Mouse (Mus musculus) cerebellum, adult 11-12 months (tissue): ENCODE results near the gene Pex16.
A peak's percentile ranks its signal among the peaks of the same experiment; 100 is the strongest.

ENCODE experiments used
- DNase-seq: peaks from one replicate; pipeline ENCODE4 v3.0.0; 2022

The Pex16 gene

GRCm38 (mm10) chr2:92423702-92424461, 49.4 kb downstream of the Pex16 start:
- DNase-seq: peak; percentile 94

- peak; percentile 53 for DNase-seq
Measured at GRCm38 (mm10) chr2:92424462-92425308, 50.2 kb downstream of the Pex16 start.

- DNase-seq: no peak
Measured at GRCm38 (mm10) chr2:92425366-92425765, 50.9 kb downstream of the Pex16 start.

GRCm38 (mm10) chr2:92426426-92426825, 52.0 kb downstream of the Pex16 start:
- peak; percentile 65 for DNase-seq

GRCm38 (mm10) chr2:92427882-92428281, 53.4 kb downstream of the Pex16 start:
- peak; percentile 95 for DNase-seq

- no peak for DNase-seq
Measured at GRCm38 (mm10) chr2:92430089-92430488, 55.6 kb downstream of the Pex16 start.
